Comparison of ENCODE assay signal across 12 mouse cellular contexts in the genomic region with DNA sequence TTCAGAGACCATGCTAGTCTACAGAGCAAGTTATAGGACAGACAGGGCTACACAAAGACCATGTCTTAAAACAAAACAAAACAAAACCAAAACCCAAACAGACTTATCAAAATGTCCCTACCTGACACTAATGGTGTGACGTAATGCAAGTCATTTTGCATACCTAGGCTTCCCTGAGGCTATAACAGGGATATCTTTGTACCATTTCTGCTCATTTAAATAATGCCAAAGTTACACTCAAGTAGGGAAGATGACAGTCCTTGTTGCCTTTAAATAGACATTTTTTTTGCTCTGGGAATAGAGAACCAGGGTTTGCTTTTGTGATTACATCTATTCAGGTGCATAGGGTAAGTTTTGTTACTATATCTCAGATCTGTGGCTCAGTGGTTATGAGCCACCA. TPM values are rescaled to one million over a fixed set of nuclear protein-coding genes. Genes with fewer than 3 reads are reported as not detected.
DNase-seq lines count a peak whose midpoint lies in the region; ATAC-seq and TF ChIP-seq lines count a peak whose summit lies in the region.
"Had no signal": no experiment of that assay in that cellular context is flagged by ENCODE, and none has a peak within 500 bp of the region (broad histone marks: within the 10 kb centered on the region; RNA-seq: fewer than 3 reads in every experiment).

No protein-coding gene starts in this region.

- H3K9ac ChIP-seq in heart, embryonic 15.5 days = no peak overlapping the region
- no peak overlapping the region for H3K9ac ChIP-seq in heart, adult 2 months (ENCODE audit: low read depth, low read length)
- H3K9ac ChIP-seq in midbrain, embryonic 12.5 days (replicated peaks) = no peak overlapping the region
- H3K9ac ChIP-seq in midbrain, embryonic 15.5 days = no peak overlapping the region
- no peak overlapping the region for H3K9ac ChIP-seq in liver, postnatal 0 days (replicated peaks)

- no peaks in the 10 kb centered on the region for H3K27me3 ChIP-seq in heart, embryonic 15.5 days
- H3K27me3 ChIP-seq in heart, adult 2 months (ENCODE audit: control insufficient read depth, insufficient read depth, low read length) = no peaks in the 10 kb centered on the region
- H3K27me3 ChIP-seq in midbrain, embryonic 12.5 days = no peaks in the 10 kb centered on the region
- H3K27me3 ChIP-seq in midbrain, embryonic 15.5 days (replicated peaks) = no peaks in the 10 kb centered on the region
- H3K27me3 ChIP-seq in liver, postnatal 0 days (ENCODE audit: insufficient read depth, low read length) = no peaks in the 10 kb centered on the region
- H3K27me3 ChIP-seq: embryonic facial prominence, embryonic 15.5 days had no signal

- no peak for TF ChIP-seq EP300 in heart, adult 2 months (IDR thresholded peaks at IDR 0.05; ENCODE audit: insufficient read depth, low read depth, low read length)
- no peak for TF ChIP-seq EP300 in liver, postnatal 0 days (IDR thresholded peaks at IDR 0.05; ENCODE audit: low read depth)

- no peaks in the 10 kb centered on the region for H3K79me2 ChIP-seq in heart, adult 2 months (replicated peaks; ENCODE audit: control insufficient read depth, insufficient read depth, low read length)

- TF ChIP-seq CTCF in heart, adult 2 months (IDR thresholded peaks at IDR 0.05) = no peak
- no peak for TF ChIP-seq CTCF in liver, postnatal 0 days (IDR thresholded peaks at IDR 0.05; ENCODE audit: low read depth)

- H3K27ac ChIP-seq in heart, embryonic 15.5 days = no peak overlapping the region
- no peak overlapping the region for H3K27ac ChIP-seq in heart, adult 2 months
- H3K27ac ChIP-seq in midbrain, embryonic 12.5 days (replicated peaks) = no peak overlapping the region
- no peak overlapping the region for H3K27ac ChIP-seq in midbrain, embryonic 15.5 days
- H3K27ac ChIP-seq in liver, postnatal 0 days (ENCODE audit: low read depth) = no peak overlapping the region
- H3K27ac ChIP-seq: embryonic facial prominence, embryonic 15.5 days had no signal

- H3K4me3 ChIP-seq in heart, embryonic 15.5 days = no peak overlapping the region; the same call in 1 of the 2 replicates
- H3K4me3 ChIP-seq in heart, adult 2 months = no peak overlapping the region
- no peak overlapping the region for H3K4me3 ChIP-seq in midbrain, embryonic 12.5 days
- no peak overlapping the region for H3K4me3 ChIP-seq in midbrain, embryonic 15.5 days
- H3K4me3 ChIP-seq in liver, postnatal 0 days (ENCODE audit: low read depth, low read length) = no peak overlapping the region; the same call in 1 of the 2 replicates

- intact Hi-C loops in heart, adult 2 months (cut with DNase I) = loop anchor here (2.0 kb wide), 1 partner anchor 13 kb away; no protein-coding TSS in a partner anchor

- no peak for ATAC-seq in heart, embryonic 15.5 days (replicated peaks; ENCODE audit: insufficient number of reproducible peaks, insufficient read depth, low FRiP score, low read depth)
- ATAC-seq in midbrain, embryonic 12.5 days (ENCODE audit: low FRiP score, low read depth) = no peak
- no peak for ATAC-seq in midbrain, embryonic 15.5 days (replicated peaks)
- no peak for ATAC-seq in liver, postnatal 0 days

- peaks cover 15% of the 10 kb centered on the region for H3K4me1 ChIP-seq in heart, embryonic 15.5 days (replicated peaks)
- peaks cover 2% of the 10 kb centered on the region for H3K4me1 ChIP-seq in heart, adult 2 months (ENCODE audit: control insufficient read depth, insufficient read depth, low read length)
- peaks cover 19% of the 10 kb centered on the region for H3K4me1 ChIP-seq in midbrain, embryonic 12.5 days
- peaks cover 12% of the 10 kb centered on the region for H3K4me1 ChIP-seq in midbrain, embryonic 15.5 days
- H3K4me1 ChIP-seq in liver, postnatal 0 days (ENCODE audit: insufficient read depth) = peaks cover 17% of the 10 kb centered on the region

- WGBS in heart, embryonic 15.5 days = 92% methylated on average over 1 of the region's 1 CpGs
- WGBS in heart, adult 2 months = 84% methylated on average over 1 of the region's 1 CpGs
- 95% methylated on average over 1 of the region's 1 CpGs for WGBS in midbrain, embryonic 12.5 days
- WGBS in midbrain, embryonic 15.5 days = 89% methylated on average over 1 of the region's 1 CpGs
- WGBS in liver, postnatal 0 days (ENCODE audit: insufficient replicate concordance) = 84% methylated on average over 1 of the region's 1 CpGs

- peak overlapping the region; percentile 80; the same call in 1 of the 2 replicates for H3K4me2 ChIP-seq in heart, embryonic 15.5 days
- peak overlapping the region; percentile 56 for H3K4me2 ChIP-seq in midbrain, embryonic 12.5 days (replicated peaks)
- H3K4me2 ChIP-seq in midbrain, embryonic 15.5 days = no peak overlapping the region
- H3K4me2 ChIP-seq in liver, postnatal 0 days (ENCODE audit: low read depth, low read length) = peak overlapping the region; percentile 89

- H3K9me3 ChIP-seq in heart, embryonic 15.5 days (replicated peaks) = no peaks in the 10 kb centered on the region
- H3K9me3 ChIP-seq in midbrain, embryonic 12.5 days = no peaks in the 10 kb centered on the region
- no peaks in the 10 kb centered on the region for H3K9me3 ChIP-seq in midbrain, embryonic 15.5 days
- no peaks in the 10 kb centered on the region for H3K9me3 ChIP-seq in liver, postnatal 0 days (ENCODE audit: low read length)
- H3K9me3 ChIP-seq: embryonic facial prominence, embryonic 15.5 days had no signal

- no peak for DNase-seq in heart, adult 2 months
- peak; percentile 75 for DNase-seq in induced T-regulatory cell, adult 2 months (ENCODE audit: low read depth)
- DNase-seq in liver, postnatal 0 days = no peak
- no peak for DNase-seq in thymus, postnatal 14 days
- DNase-seq: adrenal gland, postnatal 14 days; kidney, postnatal 10 days; left cerebral cortex, postnatal 4 days; right cerebral cortex, adult 18-20 months had no signal

- peaks cover 24% of the 10 kb centered on the region for H3K36me3 ChIP-seq in heart, embryonic 15.5 days
- H3K36me3 ChIP-seq in heart, adult 2 months (ENCODE audit: control insufficient read depth, insufficient read depth, low read length) = no peaks in the 10 kb centered on the region
- peaks cover 26% of the 10 kb centered on the region for H3K36me3 ChIP-seq in midbrain, embryonic 12.5 days
- 0 out of 2 replicates have a peak, but pooled peaks cover 5% of the 10 kb centered on the region for H3K36me3 ChIP-seq in midbrain, embryonic 15.5 days (replicated peaks)
- peaks cover 26% of the 10 kb centered on the region for H3K36me3 ChIP-seq in liver, postnatal 0 days (replicated peaks; ENCODE audit: insufficient read depth, low read length)

- no peak for TF ChIP-seq POLR2A in heart, adult 2 months (IDR thresholded peaks at IDR 0.05; ENCODE audit: insufficient read depth, low read depth, low read length)

RNA-seq across cellular contexts. Expression of gene Anp32e, which starts 2.4 kb away (rescaled TPM):
- polyA plus RNA-seq in heart, embryonic 15.5 days (2015; fragmentation: Nextera tagmentation; extraction: Ambion mirVana) = 183 and 187 TPM in 2 replicates
- total RNA-seq in heart, adult 2 months (2021) = 10 to 100 TPM; 83.0 to 90.9 TPM
- 15.5 and 29.9 TPM in 2 replicates for polyA plus RNA-seq in heart, adult 2 months (2012; rRNA removed)
- 328 and 374 TPM in 2 replicates for polyA plus RNA-seq in midbrain, embryonic 12.5 days (2016; fragmentation: Nextera tagmentation; extraction: Ambion mirVana)
- polyA plus RNA-seq in midbrain, embryonic 15.5 days (2015; fragmentation: Nextera tagmentation; extraction: Ambion mirVana) = 116 and 123 TPM in 2 replicates
- 92.0 and 98.4 TPM in 2 replicates for polyA plus RNA-seq in liver, postnatal 0 days (2015; fragmentation: Nextera tagmentation; extraction: Ambion mirVana)

RNA-seq across cellular contexts. Expression of gene Car14, which starts 27.0 kb away (rescaled TPM):
- polyA plus RNA-seq in heart, embryonic 15.5 days (2015; fragmentation: Nextera tagmentation; extraction: Ambion mirVana) = 46.9 and 55.7 TPM in 2 replicates
- 100 to 1,000 TPM; 146 to 208 TPM for total RNA-seq in heart, adult 2 months (2021)
- polyA plus RNA-seq in heart, adult 2 months (2012; rRNA removed) = 227 and 279 TPM in 2 replicates
- 19.2 and 19.5 TPM in 2 replicates for polyA plus RNA-seq in midbrain, embryonic 12.5 days (2016; fragmentation: Nextera tagmentation; extraction: Ambion mirVana)
- polyA plus RNA-seq in midbrain, embryonic 15.5 days (2015; fragmentation: Nextera tagmentation; extraction: Ambion mirVana) = 10.6 and 11.1 TPM in 2 replicates
- polyA plus RNA-seq in liver, postnatal 0 days (2015; fragmentation: Nextera tagmentation; extraction: Ambion mirVana) = 15.2 and 17.3 TPM in 2 replicates

RNA-seq across cellular contexts. Expression of gene Aph1a, which starts 37.7 kb away (rescaled TPM):
- 33.3 and 35.8 TPM in 2 replicates for polyA plus RNA-seq in heart, embryonic 15.5 days (2015; fragmentation: Nextera tagmentation; extraction: Ambion mirVana)
- 100 to 1,000 TPM in 1 of 2 experiments, 10 to 100 TPM in 1; 99.9 to 121 TPM for total RNA-seq in heart, adult 2 months (2021)
- polyA plus RNA-seq in heart, adult 2 months (2012; rRNA removed) = 98.7 and 120 TPM in 2 replicates
- polyA plus RNA-seq in midbrain, embryonic 12.5 days (2016; fragmentation: Nextera tagmentation; extraction: Ambion mirVana) = 29.7 and 33.8 TPM in 2 replicates
- polyA plus RNA-seq in midbrain, embryonic 15.5 days (2015; fragmentation: Nextera tagmentation; extraction: Ambion mirVana) = 34.3 and 36.1 TPM in 2 replicates
- polyA plus RNA-seq in liver, postnatal 0 days (2015; fragmentation: Nextera tagmentation; extraction: Ambion mirVana) = 17.1 and 22.9 TPM in 2 replicates

RNA-seq across cellular contexts. Expression of gene BC028528, which starts 39.7 kb away (rescaled TPM):
- polyA plus RNA-seq in heart, embryonic 15.5 days (2015; fragmentation: Nextera tagmentation; extraction: Ambion mirVana) = 38.4 and 43.5 TPM in 2 replicates
- total RNA-seq in heart, adult 2 months (2021) = 1 to 10 TPM; 8.5 to 9.0 TPM
- 14.5 and 29.8 TPM in 2 replicates for polyA plus RNA-seq in heart, adult 2 months (2012; rRNA removed)
- 10.2 and 12.4 TPM in 2 replicates for polyA plus RNA-seq in midbrain, embryonic 12.5 days (2016; fragmentation: Nextera tagmentation; extraction: Ambion mirVana)
- 18.8 and 22.2 TPM in 2 replicates for polyA plus RNA-seq in midbrain, embryonic 15.5 days (2015; fragmentation: Nextera tagmentation; extraction: Ambion mirVana)
- polyA plus RNA-seq in liver, postnatal 0 days (2015; fragmentation: Nextera tagmentation; extraction: Ambion mirVana) = 7.6 and 7.9 TPM in 2 replicates

RNA-seq across cellular contexts. Expression of gene Ciart, which starts 49.4 kb away (rescaled TPM):
- 3.6 and 4.7 TPM in 2 replicates for polyA plus RNA-seq in heart, embryonic 15.5 days (2015; fragmentation: Nextera tagmentation; extraction: Ambion mirVana)
- 10 to 100 TPM in 1 of 2 experiments, 1 to 10 TPM in 1; 5.1 to 27.0 TPM for total RNA-seq in heart, adult 2 months (2021)
- 5.0 and 7.7 TPM in 2 replicates for polyA plus RNA-seq in heart, adult 2 months (2012; rRNA removed)
- polyA plus RNA-seq in midbrain, embryonic 12.5 days (2016; fragmentation: Nextera tagmentation; extraction: Ambion mirVana) = 3.9 and 4.7 TPM in 2 replicates
- 5.0 and 5.3 TPM in 2 replicates for polyA plus RNA-seq in midbrain, embryonic 15.5 days (2015; fragmentation: Nextera tagmentation; extraction: Ambion mirVana)
- polyA plus RNA-seq in liver, postnatal 0 days (2015; fragmentation: Nextera tagmentation; extraction: Ambion mirVana) = 0.77 and 1.00 TPM in 2 replicates
